Mouse (Mus musculus): Measurements from ENCODE around the gene Rnasek. TPM values are rescaled to one million over a fixed set of nuclear protein-coding genes. Genes with fewer than 3 reads are reported as not detected.
A peak's percentile ranks its signal among the peaks of the same experiment; 100 is the strongest.

Gene Rnasek
- total RNA-seq (2021): 215 and 239 TPM in 2 replicates
- long read RNA-seq, experiment 1, transcript Rnasek-201 (3 exons, 611 nt): minor isoform, 128 of 273 reads
- long read RNA-seq, experiment 1, transcript Rnasek-203 (2 exons, 465 nt): major isoform, 138 of 273 reads
- long read RNA-seq, experiment 1, partial matches to known transcripts: 0 of 273 reads
- long read RNA-seq, experiment 1, other reads (novel, unspliced or antisense): 3 of 273 reads
- long read RNA-seq, experiment 2, transcript Rnasek-201 (3 exons, 611 nt): minor isoform, 110 of 226 reads
- long read RNA-seq, experiment 2, transcript Rnasek-203 (2 exons, 465 nt): major isoform, 115 of 226 reads
- long read RNA-seq, experiment 2, partial matches to known transcripts: 0 of 226 reads
- long read RNA-seq, experiment 2, other reads (novel, unspliced or antisense): 1 of 226 reads

- peak; percentile 83 for DNase-seq
Measured at GRCm38 (mm10) chr11:70239541-70240279, at the start of gene Rnasek, which contains the start of gene Gm21988. Gene Rnasek (minus strand): TSS chr11:70239842. Gene Gm21988 (minus strand): TSS chr11:70239830.

DNA sequence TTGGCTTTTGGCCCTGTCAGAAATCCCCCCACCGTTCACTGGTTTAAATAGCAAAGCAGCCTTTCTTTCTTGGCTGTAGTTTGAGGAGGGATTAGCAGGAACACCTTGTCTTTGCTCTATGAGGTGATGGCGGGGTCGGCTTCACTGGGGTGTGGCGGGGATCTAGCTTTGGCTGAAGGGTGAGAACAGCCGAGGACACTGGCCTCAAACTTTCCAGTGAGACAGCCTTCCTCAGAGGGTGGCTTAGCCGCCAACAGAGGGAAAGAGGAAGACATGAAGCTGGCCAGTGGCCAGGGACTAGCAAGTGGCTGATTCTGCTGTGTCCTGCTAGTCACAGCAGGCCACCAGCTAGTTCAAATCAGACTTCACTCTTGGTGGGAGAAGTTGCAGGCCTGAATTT, 49.6 kb upstream of the Rnasek start:
- peak; percentile 23 for DNase-seq

DNA sequence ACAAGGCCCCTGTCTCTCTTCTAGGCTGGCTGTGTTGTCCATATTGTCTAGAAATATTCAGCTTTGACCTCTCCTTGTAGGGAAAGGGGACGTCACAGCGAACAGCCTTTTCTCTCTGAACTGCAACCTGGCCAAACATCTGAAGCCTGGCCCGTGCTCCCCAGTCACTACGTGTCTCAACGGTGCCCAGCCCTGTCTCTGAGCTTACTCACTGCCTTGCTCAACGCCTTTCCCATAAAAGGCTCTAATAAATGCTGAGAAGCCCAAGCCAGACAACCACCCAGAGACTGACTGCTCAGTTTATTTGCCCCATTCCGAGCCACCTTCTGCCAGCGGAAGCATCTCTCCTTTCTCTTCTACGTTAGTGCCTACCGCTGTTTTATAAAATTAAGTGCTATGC, 48.5 kb upstream of the Rnasek start:
- no peak for DNase-seq

- DNase-seq: no peak
Measured at GRCm38 (mm10) chr11:70285686-70286085, 46.0 kb upstream of the Rnasek start.

GRCm38 (mm10) chr11:70284757-70285156, 45.1 kb upstream of the Rnasek start:
- DNase-seq: no peak

DNA sequence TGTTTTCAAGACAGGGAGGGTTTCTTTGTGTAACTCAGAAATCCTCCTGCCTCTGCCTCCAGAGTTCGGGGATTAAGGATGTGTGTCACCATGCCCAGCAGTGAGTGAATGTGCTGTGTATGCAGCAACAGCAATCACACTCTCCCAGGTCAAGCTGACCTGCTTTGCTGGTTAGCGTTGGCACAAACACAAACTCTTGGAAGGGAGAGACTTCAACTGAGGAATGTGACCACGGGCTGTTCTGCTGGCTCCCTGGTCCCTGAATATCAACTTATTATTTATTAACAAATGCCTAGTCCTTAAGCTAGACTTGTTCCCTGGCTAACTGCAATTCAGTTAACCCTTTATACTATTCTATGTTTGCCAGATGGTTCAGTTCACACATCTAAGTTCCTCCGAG, 44.0 kb upstream of the Rnasek start:
- DNase-seq: no peak

GRCm38 (mm10) chr11:70280441-70280840, 40.8 kb upstream of the Rnasek start:
- DNase-seq: peak; percentile 38

- no peak for DNase-seq
Measured at GRCm38 (mm10) chr11:70278961-70279360, 39.3 kb upstream of the Rnasek start.

DNA sequence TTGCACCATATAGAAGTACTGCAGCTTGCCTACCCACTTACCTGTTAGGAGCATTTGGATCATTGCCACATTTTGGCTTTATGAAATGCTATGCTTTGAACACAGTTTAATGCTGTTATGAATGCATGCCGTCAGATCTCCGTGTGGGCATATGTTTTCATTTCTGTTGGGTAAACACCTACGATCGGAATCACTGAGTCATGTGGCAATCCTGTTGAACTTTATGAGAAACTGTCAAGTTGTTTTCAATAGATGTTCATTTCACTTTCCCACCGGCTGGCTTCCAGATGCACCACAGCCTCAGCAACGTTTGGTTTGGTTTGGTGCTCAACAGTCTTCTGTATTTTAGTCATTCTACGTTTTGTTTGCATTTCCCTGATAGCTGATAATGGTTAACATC, 32.0 kb upstream of the Rnasek start:
- no peak for DNase-seq

GRCm38 (mm10) chr11:70266405-70266804, 26.8 kb upstream of the Rnasek start:
- no peak for DNase-seq

DNA sequence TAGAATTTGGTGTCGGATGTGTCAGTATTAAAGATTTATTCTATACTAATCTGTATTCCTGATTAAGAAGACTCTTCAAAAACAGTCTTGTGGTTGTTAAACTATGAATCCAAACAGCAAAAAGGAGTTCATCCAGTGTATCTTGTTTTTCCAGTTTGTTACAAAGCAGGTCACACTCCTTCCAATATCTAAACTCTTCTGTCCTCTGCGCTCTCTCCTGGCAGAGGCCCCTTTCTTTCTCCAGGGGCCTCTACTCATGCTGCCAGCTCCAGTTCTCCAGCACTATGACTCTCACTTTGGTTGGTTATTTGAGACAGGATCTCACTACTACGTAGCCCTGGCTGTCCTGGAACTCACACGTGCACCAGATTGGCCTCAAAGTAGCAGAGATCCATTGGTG, 26.2 kb upstream of the Rnasek start:
- DNase-seq: no peak

- no peak for DNase-seq
Measured at GRCm38 (mm10) chr11:70265252-70265651, 25.6 kb upstream of the Rnasek start.

- no peak for DNase-seq
Measured at GRCm38 (mm10) chr11:70259035-70259434, 19.4 kb upstream of the Rnasek start.

DNA sequence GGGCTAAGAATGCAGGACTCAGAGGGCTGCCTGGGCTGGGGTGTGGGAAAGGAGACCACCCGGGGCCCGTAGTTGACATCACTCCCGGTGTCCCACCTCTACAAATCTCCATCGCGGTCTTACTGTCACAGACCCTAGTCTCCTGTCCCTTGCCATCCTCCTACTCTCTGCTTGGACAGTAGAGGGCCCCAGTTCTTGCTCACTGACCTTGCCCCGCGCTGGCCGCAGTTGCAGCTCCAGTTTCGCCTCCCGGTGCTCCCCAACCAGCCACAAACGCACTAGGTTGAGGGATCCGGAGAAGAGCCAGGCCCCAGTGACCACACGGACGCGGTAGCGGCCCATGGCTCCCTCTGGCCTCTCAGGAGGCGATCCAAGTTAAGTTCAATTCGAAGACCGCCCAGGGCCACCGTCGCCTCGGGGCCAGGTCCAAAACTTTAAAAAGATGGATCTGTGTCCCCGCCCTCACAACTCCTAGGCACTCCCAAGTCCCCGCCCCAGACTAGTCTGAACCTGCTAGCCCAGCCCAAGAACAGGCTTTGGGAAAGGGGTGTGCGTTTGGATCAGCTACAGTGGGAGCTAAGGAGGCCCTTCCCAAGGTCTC, 15.4 kb upstream of the Rnasek start, which contains the start of gene Alox12:
Gene Alox12, minus strand, starts transcription at position 423 of the 601 bp plus-strand sequence.
- peak; percentile 75 for DNase-seq

- DNase-seq: no peak
Measured at GRCm38 (mm10) chr11:70254337-70254736, 14.7 kb upstream of the Rnasek start.

GRCm38 (mm10) chr11:70251853-70252252, 12.2 kb upstream of the Rnasek start:
- DNase-seq: no peak

GRCm38 (mm10) chr11:70250150-70250549, 10.5 kb upstream of the Rnasek start:
- no peak for DNase-seq

- peak; percentile 87 for DNase-seq
Measured at GRCm38 (mm10) chr11:70247136-70247845, 7.6 kb upstream of the Rnasek start.

DNA sequence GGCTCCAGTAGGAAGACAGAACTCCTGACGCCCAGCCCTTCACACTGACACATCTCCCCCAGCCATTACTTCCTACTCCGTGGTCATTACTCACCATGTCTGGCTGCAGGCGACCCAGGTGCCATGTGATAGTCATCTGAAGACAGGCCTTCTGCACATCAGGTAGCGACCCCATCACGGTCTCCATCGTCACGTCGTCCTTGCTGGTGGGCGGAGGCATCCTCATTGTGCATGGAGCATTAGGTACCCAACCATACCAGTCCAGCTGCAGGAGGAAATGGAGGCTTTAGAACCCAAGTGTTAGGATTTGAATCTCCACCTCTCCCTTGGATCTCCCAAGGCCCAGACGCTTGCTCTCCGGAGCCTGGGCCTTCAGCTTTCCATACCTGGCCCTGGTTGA, 2.9 kb upstream of the Rnasek start:
- no peak for DNase-seq

- DNase-seq: peak; percentile 55
Measured at GRCm38 (mm10) chr11:70238591-70239440, 826 bp downstream of the Rnasek start.

- peak; percentile 99 for DNase-seq
Measured at GRCm38 (mm10) chr11:70237457-70238167, 2.0 kb downstream of the Rnasek start, which contains the start of gene 0610010K14Rik. Gene 0610010K14Rik (minus strand): TSS chr11:70237914.
